Mouse (Mus musculus) heart, postnatal 10 days (tissue): ENCODE data around the gene Bcor. TPM values are rescaled to one million over a fixed set of nuclear protein-coding genes. Genes with fewer than 3 reads are reported as not detected.
A peak's percentile ranks its signal among the peaks of the same experiment; 100 is the strongest.

ENCODE experiments used
- DNase-seq, 2 experiments: peaks; one replicate each; pipeline ENCODE4 v3.0.0; 2021
- intact Hi-C: fragments of 180-260 bp; cut with DNase I; formaldehyde crosslinking; loops from one replicate; pipeline ENCODE4 v1.15.1; 2025
- total RNA-seq, 2 experiments: library from RNA; stranded (reverse); gene quantifications; 2 replicates each; pipeline ENCODE4 v1.2.3; 2021

Bcor gene
- total RNA-seq, result 10 to 100 TPM; 26.4 to 38.5 TPM

GRCm38 (mm10) chrX:12159981-12160656 is at the start of gene Bcor:
TSS of gene Bcor (minus strand) at chrX:12160355.
- DNase-seq, result peak; percentile 70 to 73
- intact Hi-C loops, result loop anchor here (1.0 to 5.0 kb wide), 3 partner anchors 92 to 403 kb away; no protein-coding TSS in a partner anchor

GRCm38 (mm10) chrX:12202951-12203350 is 42.8 kb upstream of the Bcor start:
- DNase-seq, result no peak
- intact Hi-C loops, result no loop called here

GRCm38 (mm10) chrX:12201111-12201510 is 41.0 kb upstream of the Bcor start:
- no peak for DNase-seq
- intact Hi-C loops, result no loop called here

- intact Hi-C loops, result no loop called here
- peak; percentile 4 to 7 for DNase-seq
These were observed 35.2 kb upstream of the Bcor start for GRCm38 (mm10) chrX:12195234-12195919.

- DNase-seq, result peak in 1 of 2 experiments; percentile 4
- intact Hi-C loops, result no loop called here
These were observed 32.2 kb upstream of the Bcor start for GRCm38 (mm10) chrX:12192343-12192742.

- intact Hi-C loops, result no loop called here
- peak; percentile 16 for DNase-seq
These were observed 29.4 kb upstream of the Bcor start for GRCm38 (mm10) chrX:12189511-12189910.

- intact Hi-C loops, result no loop called here
- DNase-seq, result no peak
These were observed 15.2 kb upstream of the Bcor start for GRCm38 (mm10) chrX:12175198-12175960.

GRCm38 (mm10) chrX:12170128-12170527 is 10.0 kb upstream of the Bcor start:
- DNase-seq, result no peak
- intact Hi-C loops, result no loop called here

GRCm38 (mm10) chrX:12164591-12165529 is 4.7 kb upstream of the Bcor start:
- intact Hi-C loops, result loop anchor here (5.0 kb wide), 1 partner anchor 408 kb away; no protein-coding TSS in a partner anchor
- DNase-seq, result peak; percentile 57 to 62

GRCm38 (mm10) chrX:12159534-12159881 is 647 bp downstream of the Bcor start:
- DNase-seq, result peak; percentile 49 to 56

GRCm38 (mm10) chrX:12158821-12159533 is 1.2 kb downstream of the Bcor start:
- peak; percentile 48 to 72 for DNase-seq
- intact Hi-C loops, result loop anchor here (5.0 kb wide), 1 partner anchor 352 kb away; no protein-coding TSS in a partner anchor

More at GRCm38 (mm10) chrX:12159534-12159881, 647 bp downstream of the Bcor start:
- intact Hi-C loops, result loop anchor here (5.0 kb wide), 1 partner anchor 352 kb away; no protein-coding TSS in a partner anchor

- intact Hi-C loops, result loop anchor here (5.0 kb wide), 1 partner anchor 351 kb away; no protein-coding TSS in a partner anchor
These were observed 1.8 kb downstream of the Bcor start for GRCm38 (mm10) chrX:12158244-12158820.

GRCm38 (mm10) chrX:12157331-12157930 is 2.7 kb downstream of the Bcor start:
- intact Hi-C loops, result loop anchor here (1.0 to 5.0 kb wide), 3 partner anchors 79 to 350 kb away; no protein-coding TSS in a partner anchor
- peak; percentile 68 to 75 for DNase-seq

More at GRCm38 (mm10) chrX:12158244-12158820, 1.8 kb downstream of the Bcor start:
- peak; percentile 76 to 77 for DNase-seq

GRCm38 (mm10) chrX:12155842-12156291 is 4.3 kb downstream of the Bcor start:
- peak; percentile 61 to 65 for DNase-seq
- intact Hi-C loops, result loop anchor here (2.0 to 5.0 kb wide), 3 partner anchors 15 to 349 kb away; no protein-coding TSS in a partner anchor

GRCm38 (mm10) chrX:12155068-12155840 is 4.9 kb downstream of the Bcor start:
- intact Hi-C loops, result loop anchor here (2.0 to 5.0 kb wide), 2 partner anchors 14 to 348 kb away; no protein-coding TSS in a partner anchor
- DNase-seq, result peak in 1 of 2 experiments; percentile 11

- peak in 1 of 2 experiments; percentile 43 for DNase-seq
- intact Hi-C loops, result loop anchor here (2.0 kb wide), 1 partner anchor 13 kb away; no protein-coding TSS in a partner anchor
These were observed 6.7 kb downstream of the Bcor start for GRCm38 (mm10) chrX:12153141-12154095.
